ENCODE assay signal across 31 mouse cellular contexts in genomic region chr16:97977722-97978121, GRCm38 (mm10). TPM values are rescaled to one million over a fixed set of nuclear protein-coding genes. Genes with fewer than 3 reads are reported as not detected.
DNase-seq lines count a peak whose midpoint lies in the region; ATAC-seq and TF ChIP-seq lines count a peak whose summit lies in the region.
"Had no signal": no experiment of that assay in that cellular context is flagged by ENCODE, and none has a peak within 500 bp of the region (broad histone marks: within the 10 kb centered on the region; RNA-seq: fewer than 3 reads in every experiment).

No protein-coding gene starts in this region.

- H3K4me3 ChIP-seq in liver, embryonic 13.5 days (replicated peaks), result no peak overlapping the region
- no peak overlapping the region for H3K4me3 ChIP-seq in liver, embryonic 11.5 days (ENCODE audit: low read depth, low read length)
- no peak overlapping the region for H3K4me3 ChIP-seq in liver, embryonic 16.5 days (ENCODE audit: low read depth, low read length)
- no peak overlapping the region for H3K4me3 ChIP-seq in cerebellum, adult 2 months (replicated peaks; ENCODE audit: insufficient read depth, low read depth, low read length)
- H3K4me3 ChIP-seq: embryonic facial prominence, embryonic 10.5 days; embryonic facial prominence, embryonic 13.5 days; forebrain, embryonic 10.5 days; forebrain, embryonic 13.5 days; gastrocnemius, adult 2 months; heart, embryonic 12.5 days; heart, embryonic 15.5 days; hindbrain, embryonic 10.5 days; hindbrain, embryonic 13.5 days had no signal

- H3K36me3 ChIP-seq in liver, embryonic 13.5 days, result no peaks in the 10 kb centered on the region
- H3K36me3 ChIP-seq in liver, embryonic 11.5 days (ENCODE audit: control insufficient read depth, insufficient read depth, low read length), result no peaks in the 10 kb centered on the region
- H3K36me3 ChIP-seq in liver, embryonic 16.5 days (ENCODE audit: control insufficient read depth, insufficient read depth), result no peaks in the 10 kb centered on the region
- H3K36me3 ChIP-seq: embryonic facial prominence, embryonic 10.5 days; embryonic facial prominence, embryonic 13.5 days; forebrain, embryonic 10.5 days; G1E; heart, embryonic 12.5 days; heart, embryonic 15.5 days; hindbrain, embryonic 10.5 days; hindbrain, embryonic 13.5 days had no signal

- no peak for DNase-seq in liver, embryonic 13.5 days
- no peak for DNase-seq in liver, embryonic 11.5 days (ENCODE audit: low spot score)
- no peak for DNase-seq in ovary, postnatal 14 days (ENCODE audit: low spot score)
- DNase-seq in MN1 (ENCODE audit: low spot score), result no peak
- no peak for DNase-seq in cerebellum, adult 2 months
- DNase-seq: adrenal gland, postnatal 10 days; adrenal gland, postnatal 36 days; B cell, adult 2 months; cerebellum, adult 18-20 months; cerebellum, adult 9-11 months; cerebellum, postnatal 25 days; embryo, embryonic 11 days; gastrocnemius, adult 2 months; gastrocnemius, postnatal 14 days; heart, postnatal 10 days; heart, postnatal 36 days had no signal

- H3K27me3 ChIP-seq in liver, embryonic 13.5 days, result no peaks in the 10 kb centered on the region
- H3K27me3 ChIP-seq in liver, embryonic 11.5 days (replicated peaks; ENCODE audit: control insufficient read depth, insufficient read depth, low read length), result no peaks in the 10 kb centered on the region
- no peaks in the 10 kb centered on the region for H3K27me3 ChIP-seq in liver, embryonic 16.5 days (ENCODE audit: control insufficient read depth, insufficient read depth, low read depth, low read length)
- no peaks in the 10 kb centered on the region for H3K27me3 ChIP-seq in cerebellum, adult 2 months (ENCODE audit: control insufficient read depth, insufficient read depth, low read length)
- H3K27me3 ChIP-seq: CH12.LX; embryonic facial prominence, embryonic 13.5 days; forebrain, embryonic 13.5 days; heart, embryonic 12.5 days; heart, embryonic 15.5 days; hindbrain, embryonic 13.5 days had no signal

- H3K9me3 ChIP-seq in liver, embryonic 13.5 days (replicated peaks), result no peaks in the 10 kb centered on the region
- H3K9me3 ChIP-seq in liver, embryonic 11.5 days (ENCODE audit: control insufficient read depth, low read length), result no peaks in the 10 kb centered on the region
- no peaks in the 10 kb centered on the region for H3K9me3 ChIP-seq in liver, embryonic 16.5 days (replicated peaks; ENCODE audit: control insufficient read depth, low read length)
- H3K9me3 ChIP-seq: embryonic facial prominence, embryonic 10.5 days; embryonic facial prominence, embryonic 13.5 days; forebrain, embryonic 10.5 days; forebrain, embryonic 13.5 days; G1E; heart, embryonic 12.5 days; heart, embryonic 15.5 days; hindbrain, embryonic 10.5 days; hindbrain, embryonic 13.5 days had no signal

- H3K4me2 ChIP-seq in liver, embryonic 13.5 days, result no peak overlapping the region
- no peak overlapping the region for H3K4me2 ChIP-seq in liver, embryonic 11.5 days
- no peak overlapping the region for H3K4me2 ChIP-seq in liver, embryonic 16.5 days (ENCODE audit: low read depth, low read length)
- H3K4me2 ChIP-seq: embryonic facial prominence, embryonic 13.5 days; forebrain, embryonic 13.5 days; heart, embryonic 12.5 days; heart, embryonic 15.5 days; hindbrain, embryonic 13.5 days had no signal

- H3K9ac ChIP-seq in liver, embryonic 13.5 days, result no peak overlapping the region
- no peak overlapping the region for H3K9ac ChIP-seq in liver, embryonic 11.5 days (ENCODE audit: low read depth, low read length)
- no peak overlapping the region for H3K9ac ChIP-seq in liver, embryonic 16.5 days (ENCODE audit: low read depth, low read length)
- H3K9ac ChIP-seq: embryonic facial prominence, embryonic 13.5 days; forebrain, embryonic 13.5 days; heart, embryonic 12.5 days; heart, embryonic 15.5 days; hindbrain, embryonic 13.5 days had no signal

- peaks cover 18% of the 10 kb centered on the region for H3K4me1 ChIP-seq in liver, embryonic 13.5 days (replicated peaks)
- H3K4me1 ChIP-seq in liver, embryonic 11.5 days (replicated peaks; ENCODE audit: control insufficient read depth, insufficient read depth, low read length), result peaks cover 2% of the 10 kb centered on the region; the same call in 1 of the 2 replicates
- no peaks in the 10 kb centered on the region; the same call in 1 of the 2 replicates for H3K4me1 ChIP-seq in liver, embryonic 16.5 days (ENCODE audit: control insufficient read depth, low read depth, low read length)
- H3K4me1 ChIP-seq in cerebellum, adult 2 months (ENCODE audit: control insufficient read depth, insufficient read depth, low read length), result no peaks in the 10 kb centered on the region
- H3K4me1 ChIP-seq: embryonic facial prominence, embryonic 10.5 days; embryonic facial prominence, embryonic 13.5 days; forebrain, embryonic 10.5 days; forebrain, embryonic 13.5 days; heart, embryonic 12.5 days; heart, embryonic 15.5 days; hindbrain, embryonic 10.5 days; hindbrain, embryonic 13.5 days had no signal

- 59% methylated on average over 3 of the region's 3 CpGs for WGBS in liver, embryonic 13.5 days (ENCODE audit: insufficient replicate concordance)
- WGBS in liver, embryonic 11.5 days, result 88% methylated on average over 3 of the region's 3 CpGs
- WGBS in liver, embryonic 16.5 days (ENCODE audit: insufficient replicate concordance), result 71% methylated on average over 3 of the region's 3 CpGs
- 87% methylated on average over 3 of the region's 3 CpGs for WGBS in cerebellum, adult 2 months

- peak; percentile 68; the same call in 1 of the 2 replicates for ATAC-seq in liver, embryonic 13.5 days (ENCODE audit: low read depth)
- no peak for ATAC-seq in liver, embryonic 11.5 days (replicated peaks; ENCODE audit: low FRiP score)
- 0 out of 2 replicates have a peak, but pooled peaks have one; percentile 5 for ATAC-seq in common myeloid progenitor, adult 5-6 weeks (replicated peaks; ENCODE audit: low read depth, poor library complexity, severe bottlenecking)
- ATAC-seq in liver, embryonic 16.5 days (ENCODE audit: low read depth), result 0 out of 2 replicates have a peak, but pooled peaks have one; percentile 41
- ATAC-seq: activated CD4-positive, CD25-positive, alpha-beta regulatory T cell, adult 4 months; forebrain, embryonic 13.5 days; forebrain, embryonic 16.5 days; hindbrain, embryonic 16.5 days had no signal

- no peak overlapping the region for H3K27ac ChIP-seq in liver, embryonic 13.5 days
- H3K27ac ChIP-seq in liver, embryonic 11.5 days (ENCODE audit: low read depth, low read length), result no peak overlapping the region
- no peak overlapping the region for H3K27ac ChIP-seq in liver, embryonic 16.5 days (ENCODE audit: low read length)
- no peak overlapping the region for H3K27ac ChIP-seq in cerebellum, adult 2 months (ENCODE audit: insufficient read depth, low read length)
- H3K27ac ChIP-seq: embryonic facial prominence, embryonic 10.5 days; embryonic facial prominence, embryonic 13.5 days; forebrain, embryonic 10.5 days; forebrain, embryonic 13.5 days; gastrocnemius, adult 2 months; heart, embryonic 15.5 days; hindbrain, embryonic 10.5 days; hindbrain, embryonic 13.5 days had no signal

- no peak for TF ChIP-seq POLR2A in cerebellum, adult 2 months (IDR thresholded peaks at IDR 0.05; ENCODE audit: borderline replicate concordance, insufficient read depth, low read length)

- TF ChIP-seq CTCF in cerebellum, adult 2 months (IDR thresholded peaks at IDR 0.05; ENCODE audit: borderline replicate concordance, insufficient read depth, low read depth, low read length), result no peak

RNA-seq across cellular contexts. Expression of gene Zbtb21, which starts 15.3 kb away (rescaled TPM):
- polyA plus RNA-seq in liver, embryonic 13.5 days (2015; fragmentation: Nextera tagmentation; extraction: Ambion mirVana), result 3.3 TPM in 2 replicates
- 10.0 and 10.1 TPM in 2 replicates for polyA plus RNA-seq in liver, embryonic 11.5 days (2014; fragmentation: Nextera tagmentation; extraction: Ambion mirVana)
- total RNA-seq in common myeloid progenitor, adult 5-6 weeks (2017), result 14.7 and 20.9 TPM in 2 replicates
- 3.5 and 4.2 TPM in 2 replicates for polyA plus RNA-seq in liver, embryonic 16.5 days (2015; fragmentation: Nextera tagmentation; extraction: Ambion mirVana)
- 18.0 and 22.6 TPM in 2 replicates for polyA plus RNA-seq in cerebellum, adult 2 months (2012; rRNA removed)

RNA-seq across cellular contexts. Expression of gene C2cd2, which starts 15.3 kb away (rescaled TPM):
- 5.0 and 5.6 TPM in 2 replicates for polyA plus RNA-seq in liver, embryonic 13.5 days (2015; fragmentation: Nextera tagmentation; extraction: Ambion mirVana)
- 12.1 and 12.5 TPM in 2 replicates for polyA plus RNA-seq in liver, embryonic 11.5 days (2014; fragmentation: Nextera tagmentation; extraction: Ambion mirVana)
- 20.3 and 29.3 TPM in 2 replicates for total RNA-seq in common myeloid progenitor, adult 5-6 weeks (2017)
- polyA plus RNA-seq in liver, embryonic 16.5 days (2015; fragmentation: Nextera tagmentation; extraction: Ambion mirVana), result 4.2 and 4.3 TPM in 2 replicates
- polyA plus RNA-seq in cerebellum, adult 2 months (2012; rRNA removed), result 17.3 and 17.6 TPM in 2 replicates

RNA-seq across cellular contexts. Expression of gene B230307C23Rik, which starts 19.4 kb away (rescaled TPM):
- 13.9 and 17.0 TPM in 2 replicates for polyA plus RNA-seq in liver, embryonic 13.5 days (2015; fragmentation: Nextera tagmentation; extraction: Ambion mirVana)
- 21.3 and 32.1 TPM in 2 replicates for polyA plus RNA-seq in liver, embryonic 11.5 days (2014; fragmentation: Nextera tagmentation; extraction: Ambion mirVana)
- total RNA-seq in common myeloid progenitor, adult 5-6 weeks (2017), result 38.6 and 43.5 TPM in 2 replicates
- polyA plus RNA-seq in liver, embryonic 16.5 days (2015; fragmentation: Nextera tagmentation; extraction: Ambion mirVana), result 8.7 and 10.0 TPM in 2 replicates
- polyA plus RNA-seq in cerebellum, adult 2 months (2012; rRNA removed), result 12.2 and 12.4 TPM in 2 replicates
